Mouse (Mus musculus): Measurements from ENCODE around the gene Ankmy1. TPM values are rescaled to one million over a fixed set of nuclear protein-coding genes. Genes with fewer than 3 reads are reported as not detected.
A peak's percentile ranks its signal among the peaks of the same experiment; 100 is the strongest.

The Ankmy1 gene
- polyA plus RNA-seq, 1 experiment: 0.57 TPM

- TF ChIP-seq MYOD1 (IDR thresholded peaks at IDR 0.05; ENCODE audit: control insufficient read depth, insufficient read length, low read depth) (peak; percentile 6), CTCF (IDR thresholded peaks at IDR 0.05; ENCODE audit: control insufficient read depth, insufficient read depth, insufficient read length) (peak; percentile 55), CEBPB (IDR thresholded peaks at IDR 0.05; ENCODE audit: low read depth) (no peak)
- no peaks in the 10 kb centered on the region for H3K36me3 ChIP-seq (ENCODE audit: control insufficient read depth, insufficient read depth)
Measured at GRCm38 (mm10) chr1:92906779-92907631, 4.3 kb upstream of the Ankmy1 start, which contains the start of gene Dusp28. Dusp28 (plus strand) TSS chr1:92906981.

GRCm38 (mm10) chr1:92905703-92906310 is 3.1 kb upstream of the Ankmy1 start:
- Histone ChIP-seq H3K36me3 (ENCODE audit: control insufficient read depth, insufficient read depth) (no peaks in the 10 kb centered on the region), H3K79me2 (ENCODE audit: control insufficient read depth, insufficient read depth) (no peaks in the 10 kb centered on the region), H3K4me3 (ENCODE audit: insufficient read depth, poor library complexity, severe bottlenecking) (no peak overlapping the region), H3K27me3 (ENCODE audit: control insufficient read depth, insufficient read depth, insufficient read length) (no peaks in the 10 kb centered on the region), H3K79me3 (ENCODE audit: low read depth) (no peaks in the 10 kb centered on the region), H3ac (ENCODE audit: control insufficient read depth, insufficient read length, low read depth) (no peak overlapping the region)
- no peak for TF ChIP-seq MYOG (IDR thresholded peaks at IDR 0.05; ENCODE audit: control insufficient read depth, extremely low read depth, insufficient read length)
- no peak for TF ChIP-seq USF1 (IDR thresholded peaks at IDR 0.05; ENCODE audit: low read depth)
- TF ChIP-seq MAX (IDR thresholded peaks at IDR 0.05): no peak
- TF ChIP-seq CTCF (IDR thresholded peaks at IDR 0.05; ENCODE audit: control insufficient read depth, insufficient read depth, insufficient read length): no peak
- TF ChIP-seq MYOD1 (IDR thresholded peaks at IDR 0.05; ENCODE audit: control insufficient read depth, insufficient read length, low read depth): no peak
- no peak for TF ChIP-seq FOSL1 (IDR thresholded peaks at IDR 0.05; ENCODE audit: insufficient read depth, low read length, poor library complexity, severe bottlenecking)
- no peak for TF ChIP-seq CEBPB (IDR thresholded peaks at IDR 0.05; ENCODE audit: low read depth)

More at GRCm38 (mm10) chr1:92906779-92907631, 4.3 kb upstream of the Ankmy1 start, which contains the start of gene Dusp28:
- no peaks in the 10 kb centered on the region for H3K27me3 ChIP-seq (ENCODE audit: control insufficient read depth, insufficient read depth, insufficient read length)
- H3K79me2 ChIP-seq (ENCODE audit: control insufficient read depth, insufficient read depth): peaks cover 11% of the 10 kb centered on the region
- H3K79me3 ChIP-seq (ENCODE audit: low read depth): peaks cover 4% of the 10 kb centered on the region
- H3ac ChIP-seq (ENCODE audit: control insufficient read depth, insufficient read length, low read depth): peak within 1 kb of the TSS; percentile 83
- peak within 1 kb of the TSS; percentile 42 for H3K4me3 ChIP-seq (ENCODE audit: insufficient read depth, poor library complexity, severe bottlenecking)

- Histone ChIP-seq H3K4me3 (ENCODE audit: insufficient read depth, poor library complexity, severe bottlenecking) (no peak overlapping the region), H3K27me3 (ENCODE audit: control insufficient read depth, insufficient read depth, insufficient read length) (no peaks in the 10 kb centered on the region), H3K36me3 (ENCODE audit: control insufficient read depth, insufficient read depth) (no peaks in the 10 kb centered on the region), H3K79me2 (ENCODE audit: control insufficient read depth, insufficient read depth) (no peaks in the 10 kb centered on the region), H3K79me3 (ENCODE audit: low read depth) (no peaks in the 10 kb centered on the region), H3ac (ENCODE audit: control insufficient read depth, insufficient read length, low read depth) (no peak overlapping the region)
- TF ChIP-seq MYOD1 (IDR thresholded peaks at IDR 0.05; ENCODE audit: control insufficient read depth, insufficient read length, low read depth) (no peak), MYOG (IDR thresholded peaks at IDR 0.05; ENCODE audit: control insufficient read depth, extremely low read depth, insufficient read length) (no peak), CEBPB (IDR thresholded peaks at IDR 0.05; ENCODE audit: low read depth) (peak; percentile 62), USF1 (IDR thresholded peaks at IDR 0.05; ENCODE audit: low read depth) (no peak), MAX (IDR thresholded peaks at IDR 0.05) (no peak), CTCF (IDR thresholded peaks at IDR 0.05; ENCODE audit: control insufficient read depth, insufficient read depth, insufficient read length) (no peak), FOSL1 (IDR thresholded peaks at IDR 0.05; ENCODE audit: insufficient read depth, low read length, poor library complexity, severe bottlenecking) (peak; percentile 25)
Measured at GRCm38 (mm10) chr1:92903627-92904026, 921 bp upstream of the Ankmy1 start.

GRCm38 (mm10) chr1:92895089-92895488 is 7.6 kb downstream of the Ankmy1 start:
- no peak for TF ChIP-seq FOSL1 (IDR thresholded peaks at IDR 0.05; ENCODE audit: insufficient read depth, low read length, poor library complexity, severe bottlenecking)
- peak; percentile 91 for TF ChIP-seq CTCF (IDR thresholded peaks at IDR 0.05; ENCODE audit: control insufficient read depth, insufficient read depth, insufficient read length)
- no peak for TF ChIP-seq USF1 (IDR thresholded peaks at IDR 0.05; ENCODE audit: low read depth)

GRCm38 (mm10) chr1:92893896-92894295 is 8.8 kb downstream of the Ankmy1 start:
- Histone ChIP-seq H3ac (ENCODE audit: control insufficient read depth, insufficient read length, low read depth) (no peak overlapping the region), H3K79me2 (ENCODE audit: control insufficient read depth, insufficient read depth) (no peaks in the 10 kb centered on the region), H3K36me3 (ENCODE audit: control insufficient read depth, insufficient read depth) (no peaks in the 10 kb centered on the region), H3K79me3 (ENCODE audit: low read depth) (no peaks in the 10 kb centered on the region), H3K4me3 (ENCODE audit: insufficient read depth, poor library complexity, severe bottlenecking) (no peak overlapping the region), H3K27me3 (ENCODE audit: control insufficient read depth, insufficient read depth, insufficient read length) (no peaks in the 10 kb centered on the region)
- TF ChIP-seq FOSL1 (IDR thresholded peaks at IDR 0.05; ENCODE audit: insufficient read depth, low read length, poor library complexity, severe bottlenecking) (no peak), MYOD1 (IDR thresholded peaks at IDR 0.05; ENCODE audit: control insufficient read depth, insufficient read length, low read depth) (no peak), MAX (IDR thresholded peaks at IDR 0.05) (no peak), USF1 (IDR thresholded peaks at IDR 0.05; ENCODE audit: low read depth) (no peak), CTCF (IDR thresholded peaks at IDR 0.05; ENCODE audit: control insufficient read depth, insufficient read depth, insufficient read length) (no peak)

More at GRCm38 (mm10) chr1:92895089-92895488, 7.6 kb downstream of the Ankmy1 start:
- Histone ChIP-seq H3K36me3 (ENCODE audit: control insufficient read depth, insufficient read depth) (no peaks in the 10 kb centered on the region), H3K4me3 (ENCODE audit: insufficient read depth, poor library complexity, severe bottlenecking) (no peak overlapping the region), H3ac (ENCODE audit: control insufficient read depth, insufficient read length, low read depth) (no peak overlapping the region), H3K79me3 (ENCODE audit: low read depth) (no peaks in the 10 kb centered on the region), H3K79me2 (ENCODE audit: control insufficient read depth, insufficient read depth) (no peaks in the 10 kb centered on the region), H3K27me3 (ENCODE audit: control insufficient read depth, insufficient read depth, insufficient read length) (no peaks in the 10 kb centered on the region)
